Mouse (Mus musculus) stomach, postnatal 0 days (tissue): ENCODE results near the gene Ier5.

Experiments used
- CTCF ChIP-seq: IDR thresholded peaks from 2 replicates; pipeline ENCODE4 v1.5.1; 2016; ENCODE audit warnings: antibody characterized with exemption, low read depth, mild to moderate bottlenecking, moderate library complexity
- EP300 ChIP-seq: optimal IDR thresholded peaks from 2 replicates; pipeline ENCODE3; 2016; ENCODE audit warnings: antibody characterized with exemption

- TF ChIP-seq CTCF (no peak), EP300 (no peak)
Measured at GRCm38 (mm10) chr1:155112118-155112517, 12.7 kb upstream of the Ier5 start.
